Mouse (Mus musculus) gastrocnemius, adult 2 months (tissue): Measurements from ENCODE around the gene Rpn1. TPM values are rescaled to one million over a fixed set of nuclear protein-coding genes. Genes with fewer than 3 reads are reported as not detected.

Experiments used
- DNase-seq: peaks from one replicate; pipeline ENCODE4 v3.0.0; 2022
- H3K27ac ChIP-seq: fragments of 200-600 bp; 2 replicates; pipeline ENCODE4 v1.8.1; 2022; ENCODE audit warnings: mild to moderate bottlenecking
- H3K4me3 ChIP-seq: fragments of 200-600 bp; 2 replicates; pipeline ENCODE4 v1.8.1; 2022; ENCODE audit warnings: mild to moderate bottlenecking, moderate library complexity
- CTCF ChIP-seq: fragments of 200-600 bp; IDR thresholded peaks from 2 replicates; pipeline ENCODE4 v1.8.1; 2022; ENCODE audit warnings: antibody characterized with exemption, mild to moderate bottlenecking, moderate library complexity
- intact Hi-C: fragments of 180-260 bp; cut with DNase I; formaldehyde crosslinking; loops from one replicate; pipeline ENCODE4 v1.15.1; 2025
- long read RNA-seq, 2 experiments: library from polyadenylated mRNA; stranded (forward); transcript quantifications; one replicate each; pipeline ENCODE4 v2.0.0; 2021
- total RNA-seq, 2 experiments: library from RNA; stranded (reverse); gene quantifications; 2 replicates each; pipeline ENCODE4 v1.2.3; 2021

The Rpn1 gene
- total RNA-seq, result 10 to 100 TPM; 75.9 to 83.2 TPM
- long read RNA-seq, experiment 1, transcript Rpn1-201 (10 exons, 3,633 nt), result major isoform, 102 of 122 reads
- long read RNA-seq, experiment 1, partial matches to known transcripts, result 13 of 122 reads
- long read RNA-seq, experiment 1, other reads (novel, unspliced or antisense), result 7 of 122 reads
- long read RNA-seq, experiment 2, transcript Rpn1-201 (10 exons, 3,633 nt), result major isoform, 132 of 136 reads
- long read RNA-seq, experiment 2, partial matches to known transcripts, result 4 of 136 reads
- long read RNA-seq, experiment 2, other reads (novel, unspliced or antisense), result 0 of 136 reads

- DNase-seq, result peak; percentile 99
- Histone ChIP-seq H3K4me3 (peak within 1 kb of the TSS; percentile 86), H3K27ac (peak within 1 kb of the TSS; percentile 93)
- intact Hi-C loops, result no loop called here
- no peak for TF ChIP-seq CTCF
Observed at GRCm38 (mm10) chr6:88084278-88085151, at the start of gene Rpn1. Gene Rpn1, plus strand, starts transcription at chr6:88084482.

GRCm38 (mm10) chr6:88037471-88038045, 46.7 kb upstream of the Rpn1 start:
- TF ChIP-seq CTCF, result no peak
- DNase-seq, result no peak
- Histone ChIP-seq H3K27ac (peak overlapping the region; percentile 99), H3K4me3 (peak overlapping the region; percentile 26)
- intact Hi-C loops, result loop anchor here (2.0 kb wide), 1 partner anchor 19 kb away; no protein-coding TSS in a partner anchor

- peak overlapping the region; percentile 99 for H3K27ac ChIP-seq
- peak overlapping the region; percentile 99 for H3K4me3 ChIP-seq
- TF ChIP-seq CTCF, result no peak
- intact Hi-C loops, result no loop called here
- no peak for DNase-seq
Observed at GRCm38 (mm10) chr6:88039426-88039825, 44.9 kb upstream of the Rpn1 start.

- intact Hi-C loops, result no loop called here
- Histone ChIP-seq H3K27ac (peak overlapping the region; percentile 99), H3K4me3 (peak overlapping the region; percentile 99)
- peak; percentile 81 for DNase-seq
- TF ChIP-seq CTCF, result no peak
Observed at GRCm38 (mm10) chr6:88041221-88041620, 43.1 kb upstream of the Rpn1 start.

GRCm38 (mm10) chr6:88042336-88042735, 41.9 kb upstream of the Rpn1 start:
- Histone ChIP-seq H3K27ac (peak overlapping the region; percentile 99), H3K4me3 (peak overlapping the region; percentile 99)
- intact Hi-C loops, result no loop called here
- TF ChIP-seq CTCF, result no peak
- DNase-seq, result peak; percentile 50

GRCm38 (mm10) chr6:88044234-88044576, 40.1 kb upstream of the Rpn1 start:
- DNase-seq, result peak; percentile 63
- peak overlapping the region; percentile 99 for H3K4me3 ChIP-seq
- peak overlapping the region; percentile 99 for H3K27ac ChIP-seq
- intact Hi-C loops, result no loop called here
- no peak for TF ChIP-seq CTCF

GRCm38 (mm10) chr6:88044577-88045405, 39.5 kb upstream of the Rpn1 start, which contains the start of gene Rab7:
Gene Rab7, minus strand, starts transcription at chr6:88045270.
- TF ChIP-seq CTCF, result no peak
- intact Hi-C loops, result no loop called here
- H3K4me3 ChIP-seq, result peak within 1 kb of the TSS; percentile 99
- peak within 1 kb of the TSS; percentile 99 for H3K27ac ChIP-seq
- DNase-seq, result peak; percentile 98

GRCm38 (mm10) chr6:88045406-88045766, 38.9 kb upstream of the Rpn1 start:
- peak overlapping the region; percentile 99 for H3K27ac ChIP-seq
- intact Hi-C loops, result no loop called here
- no peak for TF ChIP-seq CTCF
- peak overlapping the region; percentile 99 for H3K4me3 ChIP-seq
- no peak for DNase-seq

GRCm38 (mm10) chr6:88047853-88048252, 36.4 kb upstream of the Rpn1 start:
- intact Hi-C loops, result no loop called here
- no peak for DNase-seq
- Histone ChIP-seq H3K4me3 (no peak overlapping the region), H3K27ac (no peak overlapping the region)
- no peak for TF ChIP-seq CTCF

- no peak for TF ChIP-seq CTCF
- intact Hi-C loops, result no loop called here
- H3K27ac ChIP-seq, result no peak overlapping the region
- H3K4me3 ChIP-seq, result no peak overlapping the region
- no peak for DNase-seq
Observed at GRCm38 (mm10) chr6:88049008-88049407, 35.3 kb upstream of the Rpn1 start.

- intact Hi-C loops, result no loop called here
- no peak for DNase-seq
- no peak for TF ChIP-seq CTCF
Observed at GRCm38 (mm10) chr6:88051206-88051605, 33.1 kb upstream of the Rpn1 start.

More at GRCm38 (mm10) chr6:88051206-88051605, 33.1 kb upstream of the Rpn1 start:
- Histone ChIP-seq H3K27ac (no peak overlapping the region), H3K4me3 (no peak overlapping the region)
